Mouse (Mus musculus) forebrain, embryonic 12.5 days (tissue): ENCODE measurements around the gene Plxnd1. TPM values are rescaled to one million over a fixed set of nuclear protein-coding genes. Genes with fewer than 3 reads are reported as not detected.

Source experiments
- ATAC-seq: fragments of 200-750 bp; cut with Nextera tagmentation; 2 replicates; pipeline ENCODE4 v1.8.0; 2017; ENCODE audit warnings: moderate TSS enrichment; ENCODE audit not compliant: low FRiP score
- H3K27ac ChIP-seq: fragments of 300-500 bp; sonication (generic); 2 replicates; pipeline ENCODE4 v1.5.1; 2016; ENCODE audit warnings: mild to moderate bottlenecking
- H3K27me3 ChIP-seq: fragments of 300-500 bp; sonication (generic); 2 replicates; pipeline ENCODE4 v1.6.1; 2016; ENCODE audit warnings: mild to moderate bottlenecking
- H3K36me3 ChIP-seq: fragments of 300-500 bp; sonication (generic); replicated peaks from 2 replicates; pipeline ENCODE4 v1.6.1; 2016; ENCODE audit warnings: mild to moderate bottlenecking
- H3K4me1 ChIP-seq: fragments of 300-500 bp; sonication (generic); 2 replicates; pipeline ENCODE4 v1.6.1; 2016
- H3K4me2 ChIP-seq: fragments of 300-500 bp; sonication (generic); 2 replicates; pipeline ENCODE4 v1.6.1; 2016; ENCODE audit warnings: mild to moderate bottlenecking, moderate library complexity
- H3K4me3 ChIP-seq: fragments of 300-500 bp; sonication (generic); replicated peaks from 2 replicates; pipeline ENCODE4 v1.5.1; 2016; ENCODE audit warnings: mild to moderate bottlenecking
- H3K9ac ChIP-seq: fragments of 300-500 bp; sonication (generic); 2 replicates; pipeline ENCODE4 v1.6.1; 2016; ENCODE audit warnings: mild to moderate bottlenecking
- H3K9me3 ChIP-seq: fragments of 300-500 bp; sonication (generic); 2 replicates; pipeline ENCODE4 v1.6.1; 2016
- WGBS: fragments of 180-500 bp; shearing (Covaris S2); methylation state at CpG from one replicate; pipeline ENCODE4 v1.1.7; 2016; 5-methylcytosine and 5-hydroxymethylcytosine counted together
- polyA plus RNA-seq: library from polyadenylated mRNA; unstranded; fragments of >200 nt; fragmentation: Nextera tagmentation; extraction: Ambion mirVana; gene quantifications from 2 replicates; pipeline ENCODE4 v1.2.1, GENCODE M21; 2016

Gene Plxnd1
- polyA plus RNA-seq, 1 experiment from 2014 or later = 19.2 TPM

- Histone ChIP-seq H3K27ac (no peak overlapping the region), H3K9me3 (no peaks in the 10 kb centered on the region), H3K4me3 (no peak overlapping the region), H3K4me2 (no peak overlapping the region), H3K9ac (no peak overlapping the region), H3K36me3 (no peaks in the 10 kb centered on the region), H3K27me3 (no peaks in the 10 kb centered on the region), H3K4me1 (peaks cover 13% of the 10 kb centered on the region)
- WGBS = 88% methylated on average over 15 of the region's 15 CpGs
- ATAC-seq = no peak
Observed at GRCm38 (mm10) chr6:115973139-115973875, 21.5 kb downstream of the Plxnd1 start.

- H3K4me1 ChIP-seq = peaks cover 19% of the 10 kb centered on the region
- 0 out of 2 replicates have a peak overlapping the region, but pooled peaks have one; percentile 46 for H3K27ac ChIP-seq
- 0 out of 2 replicates have a peak, but pooled peaks have one; percentile 12 for ATAC-seq
Observed at GRCm38 (mm10) chr6:115972083-115972764, 22.6 kb downstream of the Plxnd1 start.

GRCm38 (mm10) chr6:115971273-115972060, 23.3 kb downstream of the Plxnd1 start:
- H3K27ac ChIP-seq = peak overlapping the region; percentile 46; the same call in 1 of the 2 replicates
- no peaks in the 10 kb centered on the region for H3K9me3 ChIP-seq
- no peak overlapping the region for H3K9ac ChIP-seq
- no peaks in the 10 kb centered on the region for H3K36me3 ChIP-seq
- H3K27me3 ChIP-seq = no peaks in the 10 kb centered on the region
- peaks cover 19% of the 10 kb centered on the region for H3K4me1 ChIP-seq
- peak; percentile 35; the same call in 1 of the 2 replicates for ATAC-seq
- WGBS = 72% methylated on average over 13 of the region's 13 CpGs
- no peak overlapping the region for H3K4me3 ChIP-seq
- no peak overlapping the region for H3K4me2 ChIP-seq

More at GRCm38 (mm10) chr6:115972083-115972764, 22.6 kb downstream of the Plxnd1 start:
- no peak overlapping the region for H3K4me2 ChIP-seq
- no peaks in the 10 kb centered on the region for H3K9me3 ChIP-seq
- no peaks in the 10 kb centered on the region for H3K27me3 ChIP-seq
- H3K9ac ChIP-seq = no peak overlapping the region
- no peaks in the 10 kb centered on the region for H3K36me3 ChIP-seq
- WGBS = 75% methylated on average over 7 of the region's 7 CpGs
- H3K4me3 ChIP-seq = no peak overlapping the region

DNA sequence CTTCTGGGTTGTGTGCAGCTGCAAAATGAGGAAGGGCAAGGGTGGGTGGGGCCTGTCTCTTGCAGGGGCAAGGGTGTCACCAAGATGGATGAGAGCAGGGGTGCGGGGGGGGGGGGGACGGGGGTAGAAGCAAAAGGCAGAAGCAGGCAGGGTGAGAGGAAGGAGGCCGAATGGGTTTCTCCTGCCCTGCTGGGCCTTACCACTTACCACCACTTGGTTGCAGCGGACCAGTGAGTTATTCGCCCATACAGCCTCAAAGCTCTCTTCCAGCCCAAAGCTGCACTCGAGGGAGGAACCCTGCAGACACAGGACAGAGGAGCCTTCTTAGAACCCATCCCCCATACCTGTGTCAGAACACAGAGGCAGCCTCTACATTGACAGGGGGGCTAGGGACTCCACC, 24.9 kb downstream of the Plxnd1 start:
- no peak overlapping the region for H3K4me3 ChIP-seq
- H3K4me2 ChIP-seq = no peak overlapping the region
- no peaks in the 10 kb centered on the region for H3K27me3 ChIP-seq
- H3K36me3 ChIP-seq = no peaks in the 10 kb centered on the region
- peaks cover 19% of the 10 kb centered on the region for H3K4me1 ChIP-seq
- no peak overlapping the region for H3K9ac ChIP-seq
- 51% methylated on average over 6 of the region's 6 CpGs for WGBS
- no peak for ATAC-seq
- H3K9me3 ChIP-seq = no peaks in the 10 kb centered on the region
- H3K27ac ChIP-seq = no peak overlapping the region

DNA sequence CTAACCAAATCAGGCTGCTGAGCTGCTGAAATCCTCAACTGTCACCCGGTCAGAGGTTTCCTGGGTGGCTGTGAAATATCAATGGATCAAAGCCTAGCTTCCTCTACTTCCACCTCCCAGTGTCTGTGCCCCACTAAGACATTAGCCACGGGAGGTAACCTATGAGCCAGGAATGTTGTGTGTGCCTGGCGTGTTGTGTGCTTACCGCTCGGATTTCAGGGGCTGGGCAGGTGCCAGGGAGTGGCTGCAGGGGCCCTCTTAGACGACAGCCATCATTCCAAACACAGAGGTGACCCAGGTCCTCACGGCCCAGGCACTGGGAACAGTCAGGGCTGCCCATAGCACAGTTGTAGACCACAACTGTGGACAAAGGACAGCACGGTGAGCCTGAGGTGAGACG, 25.7 kb downstream of the Plxnd1 start:
- no peaks in the 10 kb centered on the region for H3K36me3 ChIP-seq
- ATAC-seq = no peak
- WGBS = 71% methylated on average over 9 of the region's 9 CpGs
- no peak overlapping the region for H3K4me3 ChIP-seq
- H3K9me3 ChIP-seq = no peaks in the 10 kb centered on the region
- H3K27me3 ChIP-seq = no peaks in the 10 kb centered on the region
- peaks cover 19% of the 10 kb centered on the region for H3K4me1 ChIP-seq
- H3K9ac ChIP-seq = no peak overlapping the region
- no peak overlapping the region for H3K4me2 ChIP-seq
- H3K27ac ChIP-seq = no peak overlapping the region

DNA sequence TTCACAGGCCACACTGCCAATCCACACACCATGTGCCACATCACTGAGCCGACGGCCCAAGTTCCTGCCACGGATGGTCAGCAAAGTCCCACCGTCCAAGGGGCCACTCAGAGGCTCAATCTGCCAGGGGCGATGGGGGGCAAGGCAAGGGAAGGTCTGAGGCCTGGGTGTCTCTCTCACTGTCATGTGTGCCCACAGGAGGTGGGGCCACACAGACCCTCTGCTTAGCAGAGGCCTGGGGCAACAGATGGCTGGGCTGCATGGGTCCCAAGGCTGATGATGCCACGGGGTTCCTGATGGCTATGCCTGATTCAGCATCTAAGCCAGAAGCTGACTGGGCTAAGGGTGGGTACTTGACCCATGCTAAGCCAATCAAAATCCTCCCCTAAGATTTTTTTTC, 26.1 kb downstream of the Plxnd1 start:
- no peak overlapping the region for H3K27ac ChIP-seq
- no peaks in the 10 kb centered on the region for H3K27me3 ChIP-seq
- no peaks in the 10 kb centered on the region for H3K36me3 ChIP-seq
- H3K9ac ChIP-seq = no peak overlapping the region
- 78% methylated on average over 6 of the region's 6 CpGs for WGBS
- ATAC-seq = no peak
- H3K9me3 ChIP-seq = no peaks in the 10 kb centered on the region
- H3K4me3 ChIP-seq = no peak overlapping the region
- no peak overlapping the region for H3K4me2 ChIP-seq
- peaks cover 19% of the 10 kb centered on the region for H3K4me1 ChIP-seq

DNA sequence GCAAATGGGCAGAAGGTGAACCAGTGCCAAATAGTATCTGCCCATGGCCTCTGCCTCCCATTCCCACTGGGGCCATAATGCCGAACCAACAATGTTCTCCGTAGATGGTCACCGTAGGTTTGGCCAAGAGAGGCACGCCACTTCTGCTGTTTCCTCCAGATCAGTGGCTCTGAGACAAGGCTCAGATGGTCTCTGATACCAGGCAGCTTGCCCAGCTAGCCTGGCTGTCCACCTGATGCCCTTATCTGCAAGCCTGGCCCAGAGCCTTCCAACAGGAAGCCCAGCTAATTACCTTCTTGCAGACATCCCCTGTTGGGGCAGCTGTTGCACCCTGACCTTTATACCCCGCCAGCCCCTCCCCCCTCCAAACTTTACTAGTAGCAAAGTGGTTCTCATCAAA, 26.7 kb downstream of the Plxnd1 start:
- WGBS = 84% methylated on average over 5 of the region's 5 CpGs
- Histone ChIP-seq H3K9ac (no peak overlapping the region), H3K9me3 (no peaks in the 10 kb centered on the region), H3K27me3 (peaks cover 2% of the 10 kb centered on the region; the same call in 1 of the 2 replicates), H3K27ac (no peak overlapping the region), H3K4me2 (no peak overlapping the region), H3K36me3 (no peaks in the 10 kb centered on the region), H3K4me1 (peaks cover 19% of the 10 kb centered on the region), H3K4me3 (no peak overlapping the region)
- no peak for ATAC-seq

DNA sequence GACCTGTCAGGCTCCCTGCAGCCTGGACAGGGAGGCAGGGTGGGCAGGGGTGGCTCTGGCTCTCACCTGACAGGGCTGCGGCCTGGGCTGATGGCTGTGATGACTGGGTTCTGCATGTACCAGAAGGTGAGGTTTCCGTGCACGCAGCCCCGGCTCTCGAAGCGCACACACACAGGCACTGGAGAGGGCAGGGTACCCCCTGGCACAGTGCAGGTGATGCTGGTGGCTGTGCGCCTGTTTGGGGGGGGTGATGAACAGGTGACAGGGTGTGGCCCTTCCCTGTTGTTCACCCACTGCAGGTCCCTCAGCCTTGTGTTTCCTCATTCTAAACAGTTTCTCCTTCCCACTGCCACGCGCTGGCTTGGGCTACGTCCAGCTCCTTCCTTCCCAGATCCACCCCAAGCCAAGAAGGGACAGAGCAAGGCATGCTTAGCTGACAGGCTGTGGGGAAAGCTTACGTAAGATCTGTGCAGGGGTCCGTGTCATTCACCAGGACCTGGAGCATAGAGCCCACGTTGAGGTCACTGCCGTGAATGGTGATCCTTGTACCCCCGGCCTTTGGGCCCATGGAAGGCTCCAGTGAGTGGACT, 27.4 kb downstream of the Plxnd1 start:
- Histone ChIP-seq H3K4me1 (peaks cover 21% of the 10 kb centered on the region), H3K9ac (no peak overlapping the region), H3K4me2 (no peak overlapping the region), H3K4me3 (no peak overlapping the region), H3K27me3 (peaks cover 3% of the 10 kb centered on the region; the same call in 1 of the 2 replicates), H3K36me3 (no peaks in the 10 kb centered on the region), H3K9me3 (no peaks in the 10 kb centered on the region), H3K27ac (no peak overlapping the region)
- ATAC-seq = no peak
- 97% methylated on average over 15 of the region's 15 CpGs for WGBS

DNA sequence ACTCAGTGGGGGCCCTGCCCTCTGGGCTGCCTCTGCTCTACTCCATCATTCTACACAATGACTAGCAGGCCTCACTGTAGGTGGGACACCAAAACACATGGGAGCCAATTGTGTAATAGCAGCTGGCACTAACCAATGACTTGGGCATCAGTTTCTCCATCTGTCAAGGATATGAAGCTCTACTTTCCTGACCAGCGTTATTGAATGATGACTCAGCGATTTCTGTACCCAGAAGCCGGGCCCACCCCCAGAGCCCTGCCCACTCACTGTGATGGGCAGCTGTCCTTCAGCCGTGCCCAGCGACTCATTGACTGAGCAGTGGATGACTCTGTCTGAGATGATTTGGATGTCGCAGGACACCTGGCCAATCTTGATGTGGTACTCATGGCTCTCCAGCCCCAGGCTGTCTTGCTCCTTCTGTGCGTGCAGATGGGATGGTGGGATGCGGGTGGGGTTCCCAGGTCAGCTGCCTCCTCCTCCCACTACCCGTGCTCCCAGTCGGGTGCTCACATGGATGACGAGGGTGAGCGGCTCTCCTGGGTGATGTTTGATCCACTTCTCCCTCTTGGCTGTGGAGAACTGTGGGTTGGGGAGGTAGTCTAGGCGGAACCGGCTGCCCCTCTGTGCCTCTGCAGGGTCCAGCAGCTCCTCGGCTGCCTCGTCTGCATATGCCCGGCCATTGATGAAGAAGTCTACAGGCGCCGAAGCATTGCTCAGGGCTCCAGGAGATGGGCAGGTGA, 28.4 kb downstream of the Plxnd1 start:
- peaks cover 3% of the 10 kb centered on the region; the same call in 1 of the 2 replicates for H3K27me3 ChIP-seq
- H3K27ac ChIP-seq = no peak overlapping the region
- H3K4me2 ChIP-seq = no peak overlapping the region
- no peak for ATAC-seq
- WGBS = 96% methylated on average over 19 of the region's 19 CpGs
- H3K36me3 ChIP-seq = no peaks in the 10 kb centered on the region
- no peak overlapping the region for H3K9ac ChIP-seq
- no peak overlapping the region for H3K4me3 ChIP-seq
- no peaks in the 10 kb centered on the region for H3K9me3 ChIP-seq
- peaks cover 21% of the 10 kb centered on the region for H3K4me1 ChIP-seq

DNA sequence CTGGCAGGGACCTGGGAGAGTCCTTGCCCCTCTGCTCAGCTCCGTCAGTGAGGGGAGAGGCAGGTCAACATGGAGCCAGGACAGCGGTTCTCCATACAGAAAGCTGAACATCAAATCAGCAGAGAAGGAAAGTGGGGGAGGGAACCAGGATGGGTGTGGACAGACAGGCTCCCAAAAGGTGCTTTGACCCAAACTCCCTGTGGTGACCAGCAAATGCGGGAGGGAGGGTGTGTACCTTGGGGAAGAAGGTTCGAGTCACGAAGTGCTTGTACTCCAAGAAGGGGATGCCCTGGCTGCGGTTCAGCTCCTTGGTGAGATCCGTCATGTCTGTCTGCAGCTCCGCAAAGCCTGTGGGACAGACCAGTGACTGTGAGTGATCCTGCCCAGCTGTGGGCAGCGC, 31.1 kb downstream of the Plxnd1 start:
- WGBS = 88% methylated on average over 9 of the region's 9 CpGs
- H3K9ac ChIP-seq = no peak overlapping the region
- no peaks in the 10 kb centered on the region for H3K9me3 ChIP-seq
- no peaks in the 10 kb centered on the region for H3K36me3 ChIP-seq
- H3K4me3 ChIP-seq = no peak overlapping the region
- H3K4me1 ChIP-seq = peaks cover 15% of the 10 kb centered on the region
- ATAC-seq = no peak
- no peak overlapping the region for H3K4me2 ChIP-seq
- H3K27ac ChIP-seq = no peak overlapping the region
- H3K27me3 ChIP-seq = peaks cover 6% of the 10 kb centered on the region; the same call in 1 of the 2 replicates

GRCm38 (mm10) chr6:115962439-115963085, 32.2 kb downstream of the Plxnd1 start:
- no peak overlapping the region for H3K9ac ChIP-seq
- no peak overlapping the region for H3K4me3 ChIP-seq
- H3K36me3 ChIP-seq = no peaks in the 10 kb centered on the region
- 36% methylated on average over 23 of the region's 23 CpGs for WGBS
- no peaks in the 10 kb centered on the region for H3K9me3 ChIP-seq
- ATAC-seq = no peak
- H3K4me2 ChIP-seq = no peak overlapping the region
- H3K27ac ChIP-seq = no peak overlapping the region
- H3K27me3 ChIP-seq = peaks cover 6% of the 10 kb centered on the region; the same call in 1 of the 2 replicates
- H3K4me1 ChIP-seq = peaks cover 10% of the 10 kb centered on the region
